Mouse (Mus musculus): ENCODE measurements around the gene 2410131K14Rik. TPM values are rescaled to one million over a fixed set of nuclear protein-coding genes. Genes with fewer than 3 reads are reported as not detected.
A peak's percentile ranks its signal among the peaks of the same experiment; 100 is the strongest.

Gene 2410131K14Rik
- polyA plus RNA-seq, 1 experiment from 2014 or later: 16.0 TPM

DNA sequence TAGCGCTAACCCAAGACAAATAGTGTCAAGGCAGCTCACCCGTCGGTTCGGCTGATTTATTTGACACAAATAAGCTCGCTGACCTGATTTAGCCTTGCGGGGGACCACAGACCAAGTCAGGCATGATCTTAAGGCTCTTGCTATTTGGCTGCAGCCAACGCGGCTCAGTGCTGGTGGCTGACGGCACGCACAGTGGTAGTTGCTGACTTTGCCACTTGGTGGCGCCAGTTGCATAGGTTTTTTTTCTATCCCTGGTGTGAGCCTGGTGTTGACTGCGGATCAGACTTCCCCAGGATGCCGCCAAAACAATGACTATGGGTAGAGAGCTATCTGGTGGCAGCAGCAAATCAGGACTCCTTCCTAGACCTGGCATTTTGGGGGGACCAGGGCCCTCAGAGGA is 24.0 kb downstream of the 2410131K14Rik start:
- Histone ChIP-seq H3K27me3 (ENCODE audit: control insufficient read depth, insufficient read depth, low read length) (no peaks in the 10 kb centered on the region), H3K9me3 (ENCODE audit: control insufficient read depth, low read length) (no peaks in the 10 kb centered on the region), H3K27ac (ENCODE audit: low read depth, low read length) (no peak overlapping the region), H3K36me3 (ENCODE audit: control insufficient read depth, insufficient read depth, low read length) (no peaks in the 10 kb centered on the region), H3K4me2 (ENCODE audit: low read depth, low read length) (peak overlapping the region; percentile 32; the same call in 1 of the 2 replicates), H3K9ac (replicated peaks; ENCODE audit: low read depth, low read length) (no peak overlapping the region; the same call in 1 of the 2 replicates), H3K4me3 (ENCODE audit: low read depth, low read length) (no peak overlapping the region), H3K4me1 (ENCODE audit: control insufficient read depth, insufficient read depth, low read length) (peaks cover 12% of the 10 kb centered on the region; the same call in 1 of the 2 replicates)
- peak; percentile 91 for ATAC-seq (ENCODE audit: low read depth)
- WGBS: 2% methylated on average over 13 of the region's 13 CpGs

DNA sequence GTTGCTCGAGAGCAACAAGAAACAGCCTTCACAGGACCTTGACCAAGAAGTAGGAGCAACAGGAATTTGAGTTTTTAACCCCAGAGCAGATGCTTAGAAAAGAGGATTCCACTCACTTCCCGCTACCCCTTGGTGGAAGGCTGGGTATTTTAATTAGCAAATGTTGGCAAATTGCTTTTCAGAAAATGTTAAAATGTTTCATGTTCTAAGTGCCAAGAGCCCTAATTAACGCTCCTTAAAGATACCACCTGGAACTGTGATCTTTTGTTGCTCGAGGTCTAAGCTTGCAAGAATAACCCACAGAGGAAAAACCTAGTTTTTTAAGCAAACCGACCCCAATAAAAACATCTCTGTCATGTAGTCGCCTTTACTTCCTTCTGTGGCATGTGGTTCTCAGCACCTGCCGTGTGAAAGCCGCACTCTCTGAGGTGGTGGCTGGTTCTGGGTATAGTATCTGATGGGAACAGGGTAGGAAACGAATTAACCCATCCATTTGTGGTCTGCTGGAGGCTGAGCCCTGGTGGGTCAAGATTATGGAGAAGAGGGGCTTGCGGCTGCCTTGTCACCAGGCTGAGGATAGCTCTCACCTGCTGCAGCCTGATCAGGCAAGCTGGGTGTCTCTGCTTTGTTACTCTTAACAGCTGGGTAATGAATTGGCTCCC is 26.6 kb downstream of the 2410131K14Rik start:
- H3K27ac ChIP-seq (ENCODE audit: low read depth, low read length): no peak overlapping the region
- no peaks in the 10 kb centered on the region for H3K36me3 ChIP-seq (ENCODE audit: control insufficient read depth, insufficient read depth, low read length)
- no peaks in the 10 kb centered on the region for H3K9me3 ChIP-seq (ENCODE audit: control insufficient read depth, low read length)
- 72% methylated on average over 10 of the region's 10 CpGs for WGBS
- no peak overlapping the region for H3K4me3 ChIP-seq (ENCODE audit: low read depth, low read length)
- peaks cover 26% of the 10 kb centered on the region for H3K4me1 ChIP-seq (ENCODE audit: control insufficient read depth, insufficient read depth, low read length)
- H3K4me2 ChIP-seq (ENCODE audit: low read depth, low read length): no peak overlapping the region
- no peaks in the 10 kb centered on the region for H3K27me3 ChIP-seq (ENCODE audit: control insufficient read depth, insufficient read depth, low read length)
- ATAC-seq (ENCODE audit: low read depth): no peak
- no peak overlapping the region for H3K9ac ChIP-seq (replicated peaks; ENCODE audit: low read depth, low read length)

DNA sequence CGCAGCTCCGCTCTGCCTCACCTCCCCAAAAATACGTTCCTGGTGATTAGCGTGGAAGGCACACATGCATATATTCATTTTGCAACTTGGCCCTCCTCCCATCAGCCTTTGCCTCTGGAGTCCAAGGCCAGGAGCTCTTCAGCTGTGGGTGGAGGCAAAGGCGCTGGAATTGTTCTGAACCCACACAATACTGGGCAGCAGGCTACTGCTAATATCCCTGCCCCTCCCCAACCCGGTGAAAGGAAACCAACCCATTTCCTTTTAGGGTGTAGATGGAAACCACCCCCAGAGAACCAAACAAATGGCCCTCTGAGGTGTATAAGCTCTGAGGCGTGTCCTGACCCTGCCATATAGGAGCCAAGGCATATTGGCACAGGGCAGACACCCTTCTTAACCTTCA is 28.4 kb downstream of the 2410131K14Rik start:
- WGBS: 55% methylated on average over 7 of the region's 7 CpGs

DNA sequence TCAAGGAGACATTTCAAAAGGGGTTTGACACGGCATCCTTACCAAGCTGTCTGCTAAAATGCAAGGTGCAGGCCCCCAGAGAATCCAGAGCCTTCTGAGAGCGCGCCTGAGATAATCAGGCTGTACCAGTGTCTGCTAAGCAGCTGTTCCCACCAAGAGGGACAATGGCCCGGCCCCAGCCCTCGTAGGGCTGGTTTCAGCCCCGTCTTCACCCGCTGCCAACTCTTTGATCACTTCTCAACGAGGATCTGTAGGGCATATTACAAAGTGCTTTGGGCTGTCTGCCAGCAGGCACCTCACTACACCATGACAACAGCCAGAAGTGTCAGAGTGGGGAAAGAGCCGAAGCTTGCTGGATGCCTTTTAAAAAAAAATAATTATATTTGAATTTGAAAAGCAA is 29.5 kb downstream of the 2410131K14Rik start:
- H3K9ac ChIP-seq (replicated peaks; ENCODE audit: low read depth, low read length): no peak overlapping the region
- peak; percentile 57 for ATAC-seq (ENCODE audit: low read depth)
- WGBS: 7% methylated on average over 9 of the region's 9 CpGs
- H3K36me3 ChIP-seq (ENCODE audit: control insufficient read depth, insufficient read depth, low read length): no peaks in the 10 kb centered on the region
- no peak overlapping the region for H3K4me3 ChIP-seq (ENCODE audit: low read depth, low read length)
- no peaks in the 10 kb centered on the region for H3K27me3 ChIP-seq (ENCODE audit: control insufficient read depth, insufficient read depth, low read length)
- peak overlapping the region; percentile 29; the same call in 1 of the 2 replicates for H3K4me2 ChIP-seq (ENCODE audit: low read depth, low read length)
- H3K9me3 ChIP-seq (ENCODE audit: control insufficient read depth, low read length): no peaks in the 10 kb centered on the region
- H3K27ac ChIP-seq (ENCODE audit: low read depth, low read length): no peak overlapping the region
- H3K4me1 ChIP-seq (ENCODE audit: control insufficient read depth, insufficient read depth, low read length): peaks cover 24% of the 10 kb centered on the region

More for the DNA sequence above, 28.4 kb downstream of the 2410131K14Rik start:
- Histone ChIP-seq H3K9me3 (ENCODE audit: control insufficient read depth, low read length) (no peaks in the 10 kb centered on the region), H3K4me2 (ENCODE audit: low read depth, low read length) (no peak overlapping the region), H3K36me3 (ENCODE audit: control insufficient read depth, insufficient read depth, low read length) (no peaks in the 10 kb centered on the region), H3K4me3 (ENCODE audit: low read depth, low read length) (no peak overlapping the region), H3K9ac (replicated peaks; ENCODE audit: low read depth, low read length) (no peak overlapping the region), H3K4me1 (ENCODE audit: control insufficient read depth, insufficient read depth, low read length) (peaks cover 30% of the 10 kb centered on the region), H3K27me3 (ENCODE audit: control insufficient read depth, insufficient read depth, low read length) (no peaks in the 10 kb centered on the region), H3K27ac (ENCODE audit: low read depth, low read length) (no peak overlapping the region)
- no peak for ATAC-seq (ENCODE audit: low read depth)

DNA sequence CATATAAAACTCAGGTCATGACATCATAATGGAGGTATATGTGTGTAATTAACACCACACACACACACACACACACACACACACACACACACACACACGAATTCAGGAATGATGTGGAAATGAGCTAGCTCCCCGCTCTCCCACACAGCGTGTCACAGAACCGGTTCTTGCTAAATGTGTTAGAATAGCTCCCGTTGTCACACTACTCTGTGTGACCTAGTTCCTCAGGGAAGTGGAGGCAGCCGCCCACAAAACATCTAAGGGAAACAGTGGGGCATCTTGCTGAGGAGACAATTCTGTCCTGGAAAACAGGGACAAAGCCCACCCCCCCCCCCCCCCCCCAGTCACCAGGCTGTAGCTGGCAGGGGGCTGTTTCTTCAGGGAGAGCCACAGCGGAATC is 31.3 kb downstream of the 2410131K14Rik start:
- Histone ChIP-seq H3K27me3 (ENCODE audit: control insufficient read depth, insufficient read depth, low read length) (no peaks in the 10 kb centered on the region), H3K9ac (replicated peaks; ENCODE audit: low read depth, low read length) (no peak overlapping the region), H3K9me3 (ENCODE audit: control insufficient read depth, low read length) (no peaks in the 10 kb centered on the region), H3K4me3 (ENCODE audit: low read depth, low read length) (no peak overlapping the region), H3K27ac (ENCODE audit: low read depth, low read length) (no peak overlapping the region), H3K4me2 (ENCODE audit: low read depth, low read length) (no peak overlapping the region), H3K36me3 (ENCODE audit: control insufficient read depth, insufficient read depth, low read length) (no peaks in the 10 kb centered on the region), H3K4me1 (ENCODE audit: control insufficient read depth, insufficient read depth, low read length) (peaks cover 24% of the 10 kb centered on the region)
- ATAC-seq (ENCODE audit: low read depth): no peak
- 35% methylated on average over 7 of the region's 7 CpGs for WGBS

DNA sequence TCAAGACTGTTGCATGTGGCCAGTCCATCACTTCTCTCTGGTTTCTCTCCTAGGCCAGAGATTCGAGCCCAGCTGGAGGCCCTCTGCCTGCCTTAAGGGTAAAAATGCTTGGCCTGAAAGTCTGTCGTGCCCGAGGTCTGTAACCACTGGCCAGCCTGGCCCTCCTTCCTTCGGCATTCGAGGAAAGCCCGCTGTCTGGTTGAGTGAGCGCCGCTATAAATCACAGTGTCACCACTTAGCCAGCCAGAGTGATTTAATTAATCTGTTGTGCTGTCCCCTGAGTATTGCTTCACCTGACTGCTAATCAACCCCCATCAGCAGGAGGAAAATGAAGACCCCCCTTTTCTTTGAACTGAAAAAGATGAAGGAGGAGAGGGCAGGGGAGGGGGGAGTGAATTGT is 31.7 kb downstream of the 2410131K14Rik start:
- Histone ChIP-seq H3K27ac (ENCODE audit: low read depth, low read length) (no peak overlapping the region), H3K27me3 (ENCODE audit: control insufficient read depth, insufficient read depth, low read length) (no peaks in the 10 kb centered on the region), H3K36me3 (ENCODE audit: control insufficient read depth, insufficient read depth, low read length) (no peaks in the 10 kb centered on the region), H3K4me2 (ENCODE audit: low read depth, low read length) (no peak overlapping the region), H3K4me3 (ENCODE audit: low read depth, low read length) (no peak overlapping the region), H3K9ac (replicated peaks; ENCODE audit: low read depth, low read length) (no peak overlapping the region), H3K9me3 (ENCODE audit: control insufficient read depth, low read length) (no peaks in the 10 kb centered on the region), H3K4me1 (ENCODE audit: control insufficient read depth, insufficient read depth, low read length) (peaks cover 24% of the 10 kb centered on the region)
- no peak for ATAC-seq (ENCODE audit: low read depth)
- WGBS: 22% methylated on average over 8 of the region's 8 CpGs

DNA sequence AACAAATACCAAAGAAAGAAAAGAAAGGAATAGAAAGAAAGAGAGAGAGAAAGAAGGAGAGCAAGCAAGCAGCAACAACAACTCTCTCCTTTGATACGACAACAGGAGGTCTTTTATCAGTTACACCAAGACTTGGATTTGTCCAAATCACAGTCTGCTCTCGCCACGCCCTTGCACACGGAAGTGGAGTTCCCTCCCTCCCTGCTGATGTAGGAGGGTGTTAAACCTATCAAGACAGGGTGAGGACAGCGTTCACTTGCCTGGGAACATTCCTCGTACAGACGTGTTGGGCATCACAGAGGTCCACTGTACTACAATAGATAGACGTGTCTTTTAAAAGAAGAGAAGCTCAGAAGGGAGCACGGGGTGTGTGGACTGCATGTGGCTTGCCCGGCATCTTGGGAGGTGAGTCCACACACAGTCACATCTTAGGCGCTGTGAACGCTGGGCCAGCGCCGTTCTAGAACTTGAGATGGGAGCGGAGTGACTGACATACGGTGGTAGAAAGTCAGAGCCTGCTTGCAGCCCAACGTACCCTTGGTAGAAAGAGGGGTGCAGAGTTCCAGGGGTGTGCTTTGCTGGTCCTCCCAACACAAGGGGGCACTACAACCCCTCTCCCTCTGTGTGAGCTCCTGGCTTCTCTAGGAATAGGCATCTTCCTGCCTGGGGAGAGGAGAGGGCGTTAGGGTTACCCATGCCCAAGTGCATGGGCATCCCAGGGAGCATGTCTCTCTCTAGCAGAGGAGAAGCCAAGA is 32.9 kb downstream of the 2410131K14Rik start:
- H3K4me3 ChIP-seq (ENCODE audit: low read depth, low read length): no peak overlapping the region

DNA sequence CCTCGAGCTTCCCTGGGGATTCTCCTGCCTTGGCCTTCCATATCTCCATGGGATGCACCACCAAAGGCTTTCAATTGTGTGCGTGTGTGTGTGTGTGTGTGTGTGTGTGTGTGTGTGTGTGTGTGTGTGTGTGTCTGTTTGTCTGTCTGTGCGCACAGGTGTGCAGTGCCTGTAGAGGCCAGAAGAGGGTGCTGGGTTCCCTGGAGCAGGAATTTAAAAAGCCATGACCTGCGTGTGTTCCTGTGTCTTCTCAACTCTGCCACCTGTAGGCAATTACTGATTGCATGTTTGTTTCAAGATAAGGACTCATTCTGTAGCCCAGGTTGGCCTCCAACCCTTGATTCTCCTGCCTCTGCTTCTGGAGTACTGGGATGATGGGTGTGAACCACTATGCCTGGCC is 46.4 kb downstream of the 2410131K14Rik start:
- ATAC-seq (ENCODE audit: low read depth): no peak
- Histone ChIP-seq H3K9me3 (ENCODE audit: control insufficient read depth, low read length) (no peaks in the 10 kb centered on the region), H3K4me3 (ENCODE audit: low read depth, low read length) (no peak overlapping the region), H3K27me3 (ENCODE audit: control insufficient read depth, insufficient read depth, low read length) (no peaks in the 10 kb centered on the region), H3K27ac (ENCODE audit: low read depth, low read length) (no peak overlapping the region), H3K4me1 (ENCODE audit: control insufficient read depth, insufficient read depth, low read length) (no peaks in the 10 kb centered on the region), H3K4me2 (ENCODE audit: low read depth, low read length) (no peak overlapping the region), H3K9ac (replicated peaks; ENCODE audit: low read depth, low read length) (no peak overlapping the region), H3K36me3 (ENCODE audit: control insufficient read depth, insufficient read depth, low read length) (no peaks in the 10 kb centered on the region)
- WGBS: 94% methylated on average over 4 of the region's 4 CpGs

More for the DNA sequence above, 32.9 kb downstream of the 2410131K14Rik start:
- Histone ChIP-seq H3K27ac (ENCODE audit: low read depth, low read length) (no peak overlapping the region), H3K4me1 (ENCODE audit: control insufficient read depth, insufficient read depth, low read length) (peaks cover 24% of the 10 kb centered on the region), H3K27me3 (ENCODE audit: control insufficient read depth, insufficient read depth, low read length) (no peaks in the 10 kb centered on the region), H3K4me2 (ENCODE audit: low read depth, low read length) (no peak overlapping the region), H3K9ac (replicated peaks; ENCODE audit: low read depth, low read length) (no peak overlapping the region), H3K9me3 (ENCODE audit: control insufficient read depth, low read length) (no peaks in the 10 kb centered on the region), H3K36me3 (ENCODE audit: control insufficient read depth, insufficient read depth, low read length) (no peaks in the 10 kb centered on the region)
- ATAC-seq (ENCODE audit: low read depth): no peak
- 92% methylated on average over 18 of the region's 18 CpGs for WGBS

DNA sequence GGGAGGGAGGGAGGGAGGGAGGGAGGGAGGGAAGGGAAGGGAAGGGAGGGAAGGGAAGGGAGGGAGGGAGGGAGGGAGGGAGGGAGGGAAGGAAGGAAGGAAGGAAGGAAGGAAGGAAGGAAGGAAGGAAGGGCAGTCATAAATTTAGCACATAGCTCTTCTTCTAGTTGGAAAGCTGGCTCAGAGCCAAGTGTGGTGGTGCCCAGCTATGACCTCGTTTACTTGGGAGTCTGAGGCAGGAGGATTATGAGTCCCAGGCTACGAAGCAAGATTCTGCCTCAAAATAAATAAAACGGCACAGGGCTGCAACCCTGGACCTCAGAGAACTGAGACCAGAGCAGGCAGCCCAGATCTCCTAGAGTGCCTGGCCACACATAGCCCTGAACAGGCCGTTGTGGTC is 47.4 kb downstream of the 2410131K14Rik start:
- Histone ChIP-seq H3K4me2 (ENCODE audit: low read depth, low read length) (no peak overlapping the region), H3K27ac (ENCODE audit: low read depth, low read length) (no peak overlapping the region), H3K4me3 (ENCODE audit: low read depth, low read length) (no peak overlapping the region), H3K27me3 (ENCODE audit: control insufficient read depth, insufficient read depth, low read length) (no peaks in the 10 kb centered on the region), H3K36me3 (ENCODE audit: control insufficient read depth, insufficient read depth, low read length) (no peaks in the 10 kb centered on the region), H3K9me3 (ENCODE audit: control insufficient read depth, low read length) (no peaks in the 10 kb centered on the region), H3K9ac (replicated peaks; ENCODE audit: low read depth, low read length) (no peak overlapping the region), H3K4me1 (ENCODE audit: control insufficient read depth, insufficient read depth, low read length) (peaks cover 2% of the 10 kb centered on the region; the same call in 1 of the 2 replicates)
- 62% methylated on average over 4 of the region's 4 CpGs for WGBS
- no peak for ATAC-seq (ENCODE audit: low read depth)

Data from neural tube, embryonic 14.5 days (tissue).